Mouse (Mus musculus): Measurements from ENCODE around the gene Col5a1.
A peak's percentile ranks its signal among the peaks of the same experiment; 100 is the strongest.

The Col5a1 gene

GRCm38 (mm10) chr2:27886148-27886551 is at the start of gene Col5a1:
Gene Col5a1 (plus strand): TSS chr2:27886425.
- DNase-seq (ENCODE audit: low read depth): peak; percentile 29

GRCm38 (mm10) chr2:27838112-27838511 is 48.1 kb upstream of the Col5a1 start:
- DNase-seq (ENCODE audit: low read depth): no peak

DNA sequence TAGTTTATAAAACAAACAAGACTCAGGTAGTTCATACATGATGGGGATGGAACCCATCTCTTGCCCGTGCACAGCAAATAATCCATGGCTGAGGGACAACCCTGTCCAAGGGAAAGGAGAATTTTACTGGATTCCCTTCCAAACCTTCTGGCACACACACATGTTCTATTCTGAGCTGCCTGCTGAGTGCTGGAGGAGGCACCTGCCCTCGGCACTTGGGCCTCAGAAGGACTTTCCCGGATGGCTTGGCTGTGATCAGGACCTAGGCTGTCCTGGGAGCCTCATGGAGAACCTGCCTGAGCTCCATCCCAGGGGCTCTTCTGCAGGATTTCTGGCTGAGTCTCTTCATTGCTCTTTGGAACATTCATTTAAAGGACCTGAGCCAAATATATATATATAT is 45.3 kb upstream of the Col5a1 start:
- DNase-seq (ENCODE audit: low read depth): no peak

- DNase-seq (ENCODE audit: low read depth): no peak
Observed at GRCm38 (mm10) chr2:27842893-27843292, 43.3 kb upstream of the Col5a1 start.

DNA sequence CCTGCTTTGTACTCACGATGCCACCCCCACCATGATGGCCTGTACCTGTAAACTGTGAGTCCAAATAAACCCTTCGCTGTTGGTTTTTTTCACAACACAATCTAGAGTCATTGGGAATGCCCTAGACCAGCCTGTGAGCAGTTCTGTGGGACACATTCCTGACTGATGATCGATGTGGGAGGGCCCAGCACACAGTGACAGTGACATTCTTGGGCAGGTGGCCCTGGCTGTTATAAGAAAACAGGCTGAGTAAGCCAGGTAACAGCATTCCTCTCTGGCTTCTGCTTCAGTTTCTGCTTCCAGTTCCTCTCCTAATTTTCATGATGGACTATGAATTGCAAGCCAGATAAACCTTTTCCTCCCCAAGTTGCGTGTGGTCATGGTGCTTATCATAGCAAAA is 41.3 kb upstream of the Col5a1 start:
- DNase-seq (ENCODE audit: low read depth): no peak

DNA sequence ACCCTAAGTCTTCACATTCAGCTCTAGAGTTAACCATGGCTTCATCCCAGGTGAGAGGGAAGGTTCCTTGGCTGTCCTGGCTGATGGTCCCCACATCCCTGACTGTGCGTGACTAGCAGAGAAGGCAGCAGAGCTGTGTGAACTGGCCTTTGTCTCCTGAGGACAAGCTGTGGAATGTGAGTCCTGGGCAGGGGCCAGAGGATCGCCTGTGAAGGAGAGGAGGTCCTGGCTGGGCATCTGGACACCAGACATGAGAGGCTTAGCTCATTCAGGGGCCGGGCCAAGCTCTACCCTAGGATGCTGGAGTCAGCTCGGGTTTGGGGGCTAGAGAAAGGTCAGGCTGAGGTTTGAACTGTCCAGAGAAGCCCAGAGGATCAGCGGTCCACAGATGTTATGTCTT is 39.2 kb upstream of the Col5a1 start:
- no peak for DNase-seq (ENCODE audit: low read depth)

DNA sequence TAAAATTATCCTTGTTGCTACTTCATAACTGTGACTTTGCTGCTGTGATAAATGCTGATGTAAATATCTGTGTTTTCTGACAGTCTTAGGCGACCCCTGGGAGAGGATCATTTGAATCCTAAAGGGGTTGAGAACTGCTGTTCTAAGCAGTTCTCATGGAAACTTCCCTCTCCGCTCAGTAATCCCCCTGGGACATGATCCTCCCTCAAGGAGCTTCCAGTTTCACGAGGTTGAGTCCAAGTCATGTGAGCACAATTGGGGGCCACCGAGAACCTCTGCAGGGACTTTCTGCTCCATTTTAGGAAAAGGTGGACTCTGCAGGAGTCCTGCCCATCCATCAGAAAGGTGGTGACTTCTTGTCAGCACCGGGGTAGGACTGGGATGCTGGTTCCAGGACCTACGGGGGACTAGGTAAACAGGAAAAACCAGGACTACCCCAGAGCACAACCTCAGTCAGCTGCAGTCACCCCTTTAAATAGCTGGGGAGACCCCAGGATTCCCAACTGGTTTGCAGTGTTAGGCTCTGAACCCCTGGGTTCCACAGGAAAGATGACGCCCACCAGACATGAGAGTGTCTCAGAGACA is 38.3 kb upstream of the Col5a1 start:
- no peak for DNase-seq (ENCODE audit: low read depth)

DNA sequence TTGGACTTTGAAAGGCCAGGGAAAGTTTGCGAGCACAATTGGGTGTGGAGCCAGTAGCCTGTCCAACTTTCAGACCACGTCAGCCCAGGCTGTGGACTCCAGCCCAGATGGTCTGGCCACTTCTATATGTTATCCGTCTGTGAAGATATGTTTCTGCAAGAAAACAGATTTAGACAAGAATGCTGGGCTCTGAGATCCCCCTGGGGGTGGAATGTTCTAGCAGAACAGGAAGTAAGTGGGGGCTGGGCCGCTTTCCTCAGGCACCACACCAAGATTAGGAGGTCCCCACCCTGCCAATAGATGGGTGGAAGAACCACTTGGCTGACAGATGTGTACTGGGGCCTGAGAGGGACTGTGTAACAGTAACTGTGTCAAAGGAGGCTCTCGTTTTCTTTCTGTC is 37.8 kb upstream of the Col5a1 start:
- DNase-seq (ENCODE audit: low read depth): no peak

GRCm38 (mm10) chr2:27858348-27858903 is 27.8 kb upstream of the Col5a1 start:
- DNase-seq (ENCODE audit: low read depth): no peak

DNA sequence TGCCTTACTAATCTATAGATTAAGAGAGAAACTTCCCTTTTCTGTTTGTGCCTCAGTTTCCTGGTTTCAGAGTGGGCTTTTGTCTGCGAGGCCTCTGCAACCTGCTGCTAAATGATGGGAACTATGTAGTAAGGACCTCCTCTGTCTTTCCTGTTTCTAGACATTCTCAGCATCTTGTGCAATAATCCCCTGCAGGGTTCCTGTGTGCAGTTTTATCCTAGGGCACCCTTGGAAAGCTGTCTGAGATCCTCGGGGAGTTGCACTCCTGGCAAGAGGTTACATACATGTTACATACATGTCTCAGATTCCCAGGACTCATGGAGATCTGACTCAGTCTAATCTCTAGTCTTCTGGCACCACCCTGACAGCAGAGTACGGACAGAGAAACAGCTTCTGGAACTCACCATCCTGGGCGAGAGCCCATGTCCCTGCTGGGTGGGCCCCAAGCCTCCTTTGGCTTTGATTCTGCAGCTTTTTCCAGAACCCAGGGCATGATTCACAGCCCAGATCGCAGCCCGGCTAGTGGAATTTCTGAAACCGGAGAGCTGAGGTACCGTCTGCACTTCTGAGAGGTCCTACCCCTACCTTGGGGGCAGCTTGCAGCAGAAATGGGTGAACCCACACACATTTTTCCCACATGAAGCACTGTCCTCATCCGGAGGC is 24.5 kb upstream of the Col5a1 start:
- DNase-seq (ENCODE audit: low read depth): no peak

DNA sequence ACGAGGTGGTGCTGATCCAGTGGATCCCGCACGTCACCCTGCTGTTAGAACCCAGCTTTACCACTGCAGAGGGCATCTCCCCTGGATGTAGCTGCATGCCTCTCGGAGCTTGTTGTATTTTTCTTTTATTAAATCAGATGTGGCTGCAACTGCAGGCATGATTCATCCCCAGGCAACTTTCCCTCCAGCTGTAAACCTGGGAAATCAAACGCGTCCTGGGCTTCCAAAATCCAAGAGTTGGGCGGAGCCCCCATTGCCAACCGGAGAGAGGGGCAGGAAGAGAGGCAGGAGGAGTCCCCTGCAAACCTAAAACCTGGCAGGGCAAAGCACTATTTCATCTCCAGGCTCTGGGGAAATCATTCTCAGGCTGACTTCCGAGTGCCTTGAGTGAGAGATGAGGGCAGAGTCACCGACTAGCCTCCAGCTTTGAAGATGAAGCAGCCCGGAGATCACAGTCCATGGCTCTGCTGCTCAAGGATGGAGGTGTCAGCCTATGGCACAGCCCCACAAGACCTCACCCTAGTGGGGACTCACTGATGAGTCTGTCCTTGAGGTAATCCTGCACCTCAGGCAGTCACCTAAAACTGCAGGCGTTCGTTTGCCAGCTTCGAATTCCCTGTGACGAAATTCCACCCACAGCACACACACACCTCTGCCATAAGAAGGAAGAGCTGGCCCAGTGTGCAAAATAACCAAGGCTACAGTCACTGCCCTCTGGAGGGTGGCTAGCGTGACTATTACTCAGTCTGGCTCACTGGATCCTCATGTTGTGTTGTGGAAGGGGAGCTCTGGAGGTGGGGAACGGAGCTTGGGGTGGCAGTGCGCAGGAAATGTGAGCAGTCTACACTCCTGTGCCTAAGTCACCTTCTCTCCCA is 21.5 kb upstream of the Col5a1 start:
- no peak for DNase-seq (ENCODE audit: low read depth)

DNA sequence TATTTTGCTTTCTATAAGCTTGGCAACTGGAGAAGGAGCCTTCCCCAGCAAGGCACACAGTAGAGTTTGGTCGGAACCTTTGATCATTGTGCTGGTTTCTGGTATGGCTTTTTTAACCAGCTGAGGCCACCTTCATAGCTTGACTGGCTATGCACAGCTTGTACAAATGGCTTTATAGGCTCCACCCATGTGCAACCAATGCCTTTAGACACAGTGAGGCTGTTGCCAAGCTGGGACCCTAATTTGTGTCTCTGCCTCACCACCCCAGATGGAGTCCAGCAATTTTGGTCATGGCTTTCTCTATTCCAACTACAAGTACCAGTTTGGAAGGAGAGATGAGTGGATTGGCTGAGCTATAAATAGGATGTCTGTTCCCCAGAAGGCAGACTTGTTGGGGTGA is 15.6 kb upstream of the Col5a1 start:
- DNase-seq (ENCODE audit: low read depth): no peak

DNA sequence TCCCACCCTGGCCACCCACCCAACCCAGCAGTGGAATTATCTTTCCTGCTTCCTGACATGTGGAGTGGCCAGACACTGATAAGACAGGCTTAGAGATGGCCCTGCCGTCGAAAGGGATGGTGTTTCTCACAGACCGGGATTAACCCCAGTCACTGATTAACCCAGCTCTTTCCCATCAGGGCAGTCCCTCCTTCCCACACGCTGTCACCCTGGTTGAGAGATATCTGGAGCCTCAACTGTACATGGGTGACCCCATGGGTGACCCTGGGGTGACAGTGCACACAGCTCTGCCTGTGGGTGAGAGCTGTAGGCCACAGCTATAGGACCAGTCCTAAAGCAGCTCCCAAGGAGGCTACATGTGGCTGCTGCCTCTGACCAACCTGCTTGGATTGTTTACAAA is 15.2 kb upstream of the Col5a1 start:
- no peak for DNase-seq (ENCODE audit: low read depth)

DNA sequence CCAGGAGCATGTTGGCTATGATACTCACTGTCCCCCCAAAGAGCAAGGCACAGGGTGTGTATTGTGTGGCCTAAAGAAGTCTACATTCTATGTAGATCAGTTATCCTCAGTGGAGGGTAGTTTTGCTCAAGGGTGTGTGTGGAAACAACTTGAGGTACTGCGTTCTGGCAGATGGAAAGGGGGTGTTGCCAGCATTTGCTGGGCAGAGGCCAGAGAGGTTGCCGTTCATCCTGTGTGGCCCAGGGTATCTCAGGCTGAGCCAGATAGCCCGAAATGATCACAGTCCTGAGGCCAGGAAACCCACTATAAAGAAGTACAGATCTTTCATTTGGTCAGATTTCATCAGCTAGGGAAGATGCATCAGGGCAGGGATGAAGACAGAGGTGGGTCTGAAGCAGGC is 13.9 kb upstream of the Col5a1 start:
- no peak for DNase-seq (ENCODE audit: low read depth)

DNA sequence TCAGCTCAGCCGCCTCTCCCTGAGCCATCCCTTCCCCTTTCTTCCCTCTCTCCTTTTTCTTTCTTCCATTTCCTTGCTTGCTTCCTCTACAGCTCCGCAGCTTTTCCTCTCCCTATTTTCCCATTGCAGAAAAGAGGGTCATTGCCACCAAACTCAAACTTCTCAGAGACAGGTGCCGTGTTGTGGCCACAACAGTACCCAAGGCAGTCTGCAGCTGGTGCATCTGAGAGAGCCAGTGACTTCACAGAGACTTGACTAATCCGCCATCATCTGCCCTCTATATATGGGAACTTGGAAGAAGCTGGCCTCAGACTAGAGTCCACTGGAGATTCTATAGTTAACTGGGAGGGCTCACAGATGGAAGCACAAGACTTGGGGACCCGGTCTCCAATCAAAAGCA is 13.2 kb upstream of the Col5a1 start:
- no peak for DNase-seq (ENCODE audit: low read depth)

DNA sequence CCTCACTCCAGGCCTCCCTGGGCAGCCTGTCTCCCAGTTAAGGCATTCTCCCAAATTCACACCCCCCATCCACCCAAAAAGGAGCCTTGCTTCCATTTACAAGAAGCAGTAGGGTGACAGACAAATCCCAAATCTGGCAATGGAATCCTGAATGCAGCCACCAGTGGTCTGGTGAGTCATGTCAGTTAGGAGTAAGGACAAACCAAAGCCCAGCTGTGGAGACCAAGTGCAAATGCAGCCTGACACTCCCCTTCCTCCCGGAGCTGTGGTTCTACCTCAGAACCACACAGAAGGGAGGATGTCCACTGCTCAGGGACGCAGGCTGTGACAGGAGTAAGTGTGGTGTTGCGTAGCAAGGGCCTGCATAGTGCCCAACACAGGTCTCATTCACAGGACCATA is 11.6 kb upstream of the Col5a1 start:
- no peak for DNase-seq (ENCODE audit: low read depth)

DNA sequence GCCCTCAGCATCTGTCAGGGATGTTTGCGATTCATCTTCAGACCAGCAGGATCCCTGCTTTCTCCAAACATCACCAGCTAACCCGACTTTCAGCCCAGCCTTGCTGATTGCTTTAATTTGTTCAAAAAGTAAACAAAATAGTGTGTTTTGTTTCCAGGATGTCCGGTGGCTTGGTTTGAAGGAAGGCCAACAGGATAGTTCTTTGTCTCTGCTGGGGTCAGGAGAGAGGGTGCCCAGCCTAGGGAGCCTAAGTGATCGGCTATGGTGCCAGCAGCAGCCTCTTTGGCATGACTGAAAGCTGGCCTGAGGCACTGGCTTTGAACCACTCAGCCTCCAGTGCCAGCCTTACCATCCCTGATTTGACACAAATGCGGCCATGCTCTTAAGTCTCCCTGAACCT is 11.0 kb upstream of the Col5a1 start:
- DNase-seq (ENCODE audit: low read depth): no peak

GRCm38 (mm10) chr2:27875786-27876185 is 10.4 kb upstream of the Col5a1 start:
- DNase-seq (ENCODE audit: low read depth): no peak

DNA sequence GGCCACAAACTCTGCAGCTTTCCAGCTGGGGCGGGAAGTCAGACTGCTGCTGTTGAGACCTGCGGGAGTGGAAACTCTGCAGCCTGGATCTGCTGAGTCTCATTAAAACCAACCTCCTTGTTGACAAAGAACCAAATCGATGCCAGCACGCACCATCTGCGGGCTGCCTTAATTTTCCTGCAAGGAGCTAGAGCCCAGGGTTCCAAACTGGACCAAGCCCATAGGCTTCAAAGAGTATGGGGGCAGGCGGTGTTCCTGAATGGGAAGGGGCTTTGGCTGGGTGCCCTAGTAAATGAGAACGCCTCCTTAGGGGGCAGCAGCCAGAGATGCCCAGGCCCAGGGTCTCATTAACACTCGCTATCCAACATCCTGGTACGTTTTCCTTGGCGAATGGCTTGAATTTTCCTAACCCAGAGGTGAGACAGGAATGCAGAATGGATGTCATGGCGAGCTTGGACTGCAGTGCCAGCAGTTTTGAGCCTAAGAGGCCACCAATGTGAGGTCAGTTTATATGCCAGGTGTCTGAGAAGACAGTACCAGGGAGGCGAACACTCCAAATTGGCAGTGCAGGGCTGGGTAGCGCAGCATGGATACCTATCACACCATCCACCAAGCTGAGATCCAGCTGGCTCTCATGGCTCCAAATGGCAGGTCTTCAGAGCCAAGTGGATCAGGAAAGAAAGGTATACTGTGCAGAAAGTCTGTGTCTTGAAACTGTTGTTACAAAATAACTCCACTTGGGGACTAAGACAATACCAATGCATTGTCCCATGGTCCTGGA is 9.3 kb upstream of the Col5a1 start:
- no peak for DNase-seq (ENCODE audit: low read depth)

DNA sequence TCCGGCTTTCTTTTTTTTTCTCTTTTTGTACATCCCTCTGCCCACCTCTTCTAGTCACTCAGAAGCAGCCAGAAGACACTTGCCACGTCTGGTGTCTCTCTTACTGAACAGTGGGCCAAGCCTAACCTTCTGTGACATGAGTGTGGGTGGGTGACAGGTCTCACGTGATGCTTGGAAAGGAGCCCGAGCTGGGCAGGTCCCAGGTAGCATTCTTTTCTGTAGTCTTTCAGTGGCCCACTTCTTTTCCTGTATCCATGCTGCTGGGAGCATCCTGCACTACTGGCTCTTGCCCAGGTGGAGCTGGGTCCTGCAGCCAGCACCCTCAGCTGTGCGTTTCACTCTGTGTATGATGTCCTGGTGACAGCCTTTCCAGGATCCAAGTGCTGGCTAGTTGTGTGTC is 8.2 kb upstream of the Col5a1 start:
- no peak for DNase-seq (ENCODE audit: low read depth)

DNA sequence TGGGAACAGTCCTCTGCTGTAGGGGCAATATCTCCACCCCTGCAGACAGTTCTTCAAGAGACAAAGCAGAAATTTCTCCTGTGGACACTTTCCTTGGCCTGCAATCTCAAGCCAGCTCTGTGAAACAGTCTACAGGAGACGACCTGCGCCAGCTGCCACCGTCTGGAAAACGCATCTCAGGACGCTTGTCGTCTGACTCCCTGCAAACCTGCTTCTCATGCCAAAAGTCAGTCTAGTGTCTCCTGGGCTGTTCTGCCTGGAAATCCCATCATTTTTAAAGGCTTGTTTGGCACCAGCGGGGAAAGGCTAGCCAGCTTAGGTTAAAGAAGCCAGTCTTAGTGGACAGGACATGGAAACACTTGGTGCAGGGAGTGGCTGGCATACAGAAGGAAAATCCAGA is 2.9 kb upstream of the Col5a1 start:
- DNase-seq (ENCODE audit: low read depth): no peak

- DNase-seq (ENCODE audit: low read depth): no peak
Observed at GRCm38 (mm10) chr2:27885456-27886147, 623 bp upstream of the Col5a1 start.

All from c-Kit-positive CD71-negative TER-119-negative erythroid progenitor cells, embryonic 14.5 days (primary cell).